Mouse (Mus musculus): Measurements from ENCODE around the gene Stat3. TPM values are rescaled to one million over a fixed set of nuclear protein-coding genes. Genes with fewer than 3 reads are reported as not detected.

The Stat3 gene
- total RNA-seq, 2 experiments from 2014 or later, result 37.8 to 43.4 TPM

- ATAC-seq (replicated peaks; ENCODE audit: low FRiP score, poor library complexity, severe bottlenecking), result peak; percentile 79
Measured at GRCm38 (mm10) chr11:100931254-100931921, 8.0 kb downstream of the Stat3 start.

GRCm38 (mm10) chr11:100930611-100931010 lies 8.7 kb downstream of the Stat3 start:
- ATAC-seq (replicated peaks; ENCODE audit: low FRiP score, poor library complexity, severe bottlenecking), result peak; percentile 4; the same call in 1 of the 2 replicates

GRCm38 (mm10) chr11:100927386-100927785 lies 12.0 kb downstream of the Stat3 start:
- no peak for ATAC-seq (replicated peaks; ENCODE audit: low FRiP score, poor library complexity, severe bottlenecking)

GRCm38 (mm10) chr11:100924386-100924919 lies 14.9 kb downstream of the Stat3 start:
- no peak for ATAC-seq (replicated peaks; ENCODE audit: low FRiP score, poor library complexity, severe bottlenecking)

GRCm38 (mm10) chr11:100920887-100921624 lies 18.3 kb downstream of the Stat3 start:
- no peak for ATAC-seq (replicated peaks; ENCODE audit: low FRiP score, poor library complexity, severe bottlenecking)

- no peak for ATAC-seq (replicated peaks; ENCODE audit: low FRiP score, poor library complexity, severe bottlenecking)
Measured at GRCm38 (mm10) chr11:100918007-100918406, 21.3 kb downstream of the Stat3 start.

- no peak for ATAC-seq (replicated peaks; ENCODE audit: low FRiP score, poor library complexity, severe bottlenecking)
Measured at GRCm38 (mm10) chr11:100916432-100916971, 22.8 kb downstream of the Stat3 start.

- no peak for ATAC-seq (replicated peaks; ENCODE audit: low FRiP score, poor library complexity, severe bottlenecking)
Measured at GRCm38 (mm10) chr11:100915063-100915462, 24.3 kb downstream of the Stat3 start.

GRCm38 (mm10) chr11:100914415-100914814 lies 24.9 kb downstream of the Stat3 start:
- ATAC-seq (replicated peaks; ENCODE audit: low FRiP score, poor library complexity, severe bottlenecking), result no peak

GRCm38 (mm10) chr11:100912401-100913155 lies 26.8 kb downstream of the Stat3 start:
- ATAC-seq (replicated peaks; ENCODE audit: low FRiP score, poor library complexity, severe bottlenecking), result no peak

GRCm38 (mm10) chr11:100908567-100908966 lies 30.8 kb downstream of the Stat3 start:
- ATAC-seq (replicated peaks; ENCODE audit: low FRiP score, poor library complexity, severe bottlenecking), result no peak

- no peak for ATAC-seq (replicated peaks; ENCODE audit: low FRiP score, poor library complexity, severe bottlenecking)
Measured at GRCm38 (mm10) chr11:100908112-100908511, 31.2 kb downstream of the Stat3 start.

GRCm38 (mm10) chr11:100906885-100907284 lies 32.5 kb downstream of the Stat3 start:
- ATAC-seq (replicated peaks; ENCODE audit: low FRiP score, poor library complexity, severe bottlenecking), result no peak

GRCm38 (mm10) chr11:100905929-100906328 lies 33.4 kb downstream of the Stat3 start:
- ATAC-seq (replicated peaks; ENCODE audit: low FRiP score, poor library complexity, severe bottlenecking), result no peak

- ATAC-seq (replicated peaks; ENCODE audit: low FRiP score, poor library complexity, severe bottlenecking), result peak; percentile 42; the same call in 1 of the 2 replicates
Measured at GRCm38 (mm10) chr11:100904580-100905351, 34.6 kb downstream of the Stat3 start.

GRCm38 (mm10) chr11:100898441-100899199 lies 40.7 kb downstream of the Stat3 start:
- no peak for ATAC-seq (replicated peaks; ENCODE audit: low FRiP score, poor library complexity, severe bottlenecking)

- ATAC-seq (replicated peaks; ENCODE audit: low FRiP score, poor library complexity, severe bottlenecking), result no peak
Measured at GRCm38 (mm10) chr11:100897294-100898231, 41.8 kb downstream of the Stat3 start.
